Mouse (Mus musculus): ENCODE measurements around the gene Orm1. TPM values are rescaled to one million over a fixed set of nuclear protein-coding genes. Genes with fewer than 3 reads are reported as not detected.

The Orm1 gene
- polyA plus RNA-seq, 1 experiment from 2014 or later, result not detected

GRCm38 (mm10) chr4:63368577-63368976 lies 24.2 kb downstream of the Orm1 start:
- Histone ChIP-seq H3K27me3 (ENCODE audit: control insufficient read depth, insufficient read depth, low read length) (no peaks in the 10 kb centered on the region), H3K4me2 (no peak overlapping the region), H3K4me1 (ENCODE audit: control insufficient read depth, insufficient read depth, low read length) (no peaks in the 10 kb centered on the region), H3K36me3 (ENCODE audit: control insufficient read depth, insufficient read depth, low read length) (0 out of 2 replicates have a peak, but pooled peaks cover 2% of the 10 kb centered on the region), H3K4me3 (ENCODE audit: low read depth, low read length) (no peak overlapping the region), H3K27ac (ENCODE audit: low read depth, low read length) (no peak overlapping the region), H3K9ac (ENCODE audit: low read depth, low read length) (no peak overlapping the region), H3K9me3 (replicated peaks; ENCODE audit: control insufficient read depth, low read length) (no peaks in the 10 kb centered on the region)
- 12% methylated on average over 4 of the region's 4 CpGs for WGBS (ENCODE audit: insufficient replicate concordance)
- no peak; the same call in 1 of the 2 replicates for ATAC-seq (replicated peaks; ENCODE audit: insufficient number of reproducible peaks, low FRiP score, low TSS enrichment)

GRCm38 (mm10) chr4:63370897-63371296 lies 26.5 kb downstream of the Orm1 start:
- Histone ChIP-seq H3K27ac (ENCODE audit: low read depth, low read length) (no peak overlapping the region), H3K27me3 (ENCODE audit: control insufficient read depth, insufficient read depth, low read length) (no peaks in the 10 kb centered on the region), H3K4me3 (ENCODE audit: low read depth, low read length) (no peak overlapping the region), H3K9ac (ENCODE audit: low read depth, low read length) (no peak overlapping the region), H3K4me2 (no peak overlapping the region), H3K36me3 (ENCODE audit: control insufficient read depth, insufficient read depth, low read length) (peaks cover 2% of the 10 kb centered on the region; the same call in 1 of the 2 replicates), H3K9me3 (replicated peaks; ENCODE audit: control insufficient read depth, low read length) (no peaks in the 10 kb centered on the region), H3K4me1 (ENCODE audit: control insufficient read depth, insufficient read depth, low read length) (no peaks in the 10 kb centered on the region)
- WGBS (ENCODE audit: insufficient replicate concordance), result 40% methylated on average over 7 of the region's 7 CpGs
- no peak for ATAC-seq (replicated peaks; ENCODE audit: insufficient number of reproducible peaks, low FRiP score, low TSS enrichment)

GRCm38 (mm10) chr4:63371890-63372289 lies 27.5 kb downstream of the Orm1 start:
- no peak overlapping the region for H3K4me3 ChIP-seq (ENCODE audit: low read depth, low read length)
- peaks cover 2% of the 10 kb centered on the region; the same call in 1 of the 2 replicates for H3K36me3 ChIP-seq (ENCODE audit: control insufficient read depth, insufficient read depth, low read length)
- H3K27ac ChIP-seq (ENCODE audit: low read depth, low read length), result no peak overlapping the region
- H3K27me3 ChIP-seq (ENCODE audit: control insufficient read depth, insufficient read depth, low read length), result no peaks in the 10 kb centered on the region
- ATAC-seq (replicated peaks; ENCODE audit: insufficient number of reproducible peaks, low FRiP score, low TSS enrichment), result no peak
- WGBS (ENCODE audit: insufficient replicate concordance), result 49% methylated on average over 3 of the region's 3 CpGs
- H3K4me2 ChIP-seq, result no peak overlapping the region
- H3K4me1 ChIP-seq (ENCODE audit: control insufficient read depth, insufficient read depth, low read length), result no peaks in the 10 kb centered on the region
- H3K9ac ChIP-seq (ENCODE audit: low read depth, low read length), result no peak overlapping the region
- H3K9me3 ChIP-seq (replicated peaks; ENCODE audit: control insufficient read depth, low read length), result no peaks in the 10 kb centered on the region

- H3K9ac ChIP-seq (ENCODE audit: low read depth, low read length), result no peak overlapping the region
- no peaks in the 10 kb centered on the region for H3K4me1 ChIP-seq (ENCODE audit: control insufficient read depth, insufficient read depth, low read length)
- no peak overlapping the region for H3K4me3 ChIP-seq (ENCODE audit: low read depth, low read length)
- H3K27me3 ChIP-seq (ENCODE audit: control insufficient read depth, insufficient read depth, low read length), result no peaks in the 10 kb centered on the region
- no peaks in the 10 kb centered on the region; the same call in 1 of the 2 replicates for H3K36me3 ChIP-seq (ENCODE audit: control insufficient read depth, insufficient read depth, low read length)
- no peak overlapping the region for H3K27ac ChIP-seq (ENCODE audit: low read depth, low read length)
- H3K4me2 ChIP-seq, result no peak overlapping the region
- WGBS (ENCODE audit: insufficient replicate concordance), result 88% methylated on average over 8 of the region's 8 CpGs
- no peaks in the 10 kb centered on the region for H3K9me3 ChIP-seq (replicated peaks; ENCODE audit: control insufficient read depth, low read length)
- no peak for ATAC-seq (replicated peaks; ENCODE audit: insufficient number of reproducible peaks, low FRiP score, low TSS enrichment)
These were observed 29.0 kb downstream of the Orm1 start for GRCm38 (mm10) chr4:63373404-63373803.

GRCm38 (mm10) chr4:63374331-63374730 lies 30.0 kb downstream of the Orm1 start:
- Histone ChIP-seq H3K27me3 (ENCODE audit: control insufficient read depth, insufficient read depth, low read length) (no peaks in the 10 kb centered on the region), H3K4me1 (ENCODE audit: control insufficient read depth, insufficient read depth, low read length) (no peaks in the 10 kb centered on the region), H3K4me2 (no peak overlapping the region), H3K4me3 (ENCODE audit: low read depth, low read length) (no peak overlapping the region), H3K9ac (ENCODE audit: low read depth, low read length) (no peak overlapping the region), H3K9me3 (replicated peaks; ENCODE audit: control insufficient read depth, low read length) (no peaks in the 10 kb centered on the region), H3K36me3 (ENCODE audit: control insufficient read depth, insufficient read depth, low read length) (peaks cover 3% of the 10 kb centered on the region), H3K27ac (ENCODE audit: low read depth, low read length) (no peak overlapping the region)
- ATAC-seq (replicated peaks; ENCODE audit: insufficient number of reproducible peaks, low FRiP score, low TSS enrichment), result no peak; the same call in 1 of the 2 replicates
- 70% methylated on average over 12 of the region's 12 CpGs for WGBS (ENCODE audit: insufficient replicate concordance)

GRCm38 (mm10) chr4:63375367-63375766 lies 31.0 kb downstream of the Orm1 start:
- H3K36me3 ChIP-seq (ENCODE audit: control insufficient read depth, insufficient read depth, low read length), result peaks cover 6% of the 10 kb centered on the region
- H3K4me1 ChIP-seq (ENCODE audit: control insufficient read depth, insufficient read depth, low read length), result no peaks in the 10 kb centered on the region
- H3K9ac ChIP-seq (ENCODE audit: low read depth, low read length), result no peak overlapping the region
- H3K9me3 ChIP-seq (replicated peaks; ENCODE audit: control insufficient read depth, low read length), result no peaks in the 10 kb centered on the region
- H3K27me3 ChIP-seq (ENCODE audit: control insufficient read depth, insufficient read depth, low read length), result no peaks in the 10 kb centered on the region
- no peak overlapping the region for H3K4me3 ChIP-seq (ENCODE audit: low read depth, low read length)
- no peak for ATAC-seq (replicated peaks; ENCODE audit: insufficient number of reproducible peaks, low FRiP score, low TSS enrichment)
- no peak overlapping the region for H3K27ac ChIP-seq (ENCODE audit: low read depth, low read length)
- 84% methylated on average over 1 of the region's 1 CpGs for WGBS (ENCODE audit: insufficient replicate concordance)
- H3K4me2 ChIP-seq, result no peak overlapping the region

- Histone ChIP-seq H3K27me3 (ENCODE audit: control insufficient read depth, insufficient read depth, low read length) (no peaks in the 10 kb centered on the region), H3K4me2 (no peak overlapping the region), H3K4me1 (ENCODE audit: control insufficient read depth, insufficient read depth, low read length) (no peaks in the 10 kb centered on the region), H3K9me3 (replicated peaks; ENCODE audit: control insufficient read depth, low read length) (no peaks in the 10 kb centered on the region), H3K4me3 (ENCODE audit: low read depth, low read length) (no peak overlapping the region), H3K27ac (ENCODE audit: low read depth, low read length) (no peak overlapping the region), H3K36me3 (ENCODE audit: control insufficient read depth, insufficient read depth, low read length) (peaks cover 8% of the 10 kb centered on the region), H3K9ac (ENCODE audit: low read depth, low read length) (no peak overlapping the region)
- 67% methylated on average over 7 of the region's 7 CpGs for WGBS (ENCODE audit: insufficient replicate concordance)
- ATAC-seq (replicated peaks; ENCODE audit: insufficient number of reproducible peaks, low FRiP score, low TSS enrichment), result no peak
These were observed 33.1 kb downstream of the Orm1 start for GRCm38 (mm10) chr4:63377483-63377882.

GRCm38 (mm10) chr4:63382676-63383369 lies 38.5 kb downstream of the Orm1 start:
- ATAC-seq (replicated peaks; ENCODE audit: insufficient number of reproducible peaks, low FRiP score, low TSS enrichment), result no peak
- no peak overlapping the region for H3K9ac ChIP-seq (ENCODE audit: low read depth, low read length)
- WGBS (ENCODE audit: insufficient replicate concordance), result 74% methylated on average over 4 of the region's 4 CpGs

GRCm38 (mm10) chr4:63383474-63383873 lies 39.1 kb downstream of the Orm1 start:
- no peak for ATAC-seq (replicated peaks; ENCODE audit: insufficient number of reproducible peaks, low FRiP score, low TSS enrichment)

More at GRCm38 (mm10) chr4:63382676-63383369, 38.5 kb downstream of the Orm1 start:
- Histone ChIP-seq H3K27ac (ENCODE audit: low read depth, low read length) (no peak overlapping the region), H3K9me3 (replicated peaks; ENCODE audit: control insufficient read depth, low read length) (no peaks in the 10 kb centered on the region), H3K4me1 (ENCODE audit: control insufficient read depth, insufficient read depth, low read length) (no peaks in the 10 kb centered on the region), H3K4me2 (no peak overlapping the region), H3K36me3 (ENCODE audit: control insufficient read depth, insufficient read depth, low read length) (peaks cover 8% of the 10 kb centered on the region), H3K27me3 (ENCODE audit: control insufficient read depth, insufficient read depth, low read length) (no peaks in the 10 kb centered on the region), H3K4me3 (ENCODE audit: low read depth, low read length) (no peak overlapping the region)

More at GRCm38 (mm10) chr4:63383474-63383873, 39.1 kb downstream of the Orm1 start:
- H3K4me1 ChIP-seq (ENCODE audit: control insufficient read depth, insufficient read depth, low read length), result no peaks in the 10 kb centered on the region
- no peaks in the 10 kb centered on the region for H3K27me3 ChIP-seq (ENCODE audit: control insufficient read depth, insufficient read depth, low read length)
- H3K4me2 ChIP-seq, result no peak overlapping the region
- H3K4me3 ChIP-seq (ENCODE audit: low read depth, low read length), result no peak overlapping the region
- peaks cover 8% of the 10 kb centered on the region for H3K36me3 ChIP-seq (ENCODE audit: control insufficient read depth, insufficient read depth, low read length)
- no peaks in the 10 kb centered on the region for H3K9me3 ChIP-seq (replicated peaks; ENCODE audit: control insufficient read depth, low read length)
- 78% methylated on average over 12 of the region's 12 CpGs for WGBS (ENCODE audit: insufficient replicate concordance)
- H3K9ac ChIP-seq (ENCODE audit: low read depth, low read length), result no peak overlapping the region
- H3K27ac ChIP-seq (ENCODE audit: low read depth, low read length), result no peak overlapping the region
